Mouse (Mus musculus): ENCODE data around the gene Actc1.

The Actc1 gene

DNA sequence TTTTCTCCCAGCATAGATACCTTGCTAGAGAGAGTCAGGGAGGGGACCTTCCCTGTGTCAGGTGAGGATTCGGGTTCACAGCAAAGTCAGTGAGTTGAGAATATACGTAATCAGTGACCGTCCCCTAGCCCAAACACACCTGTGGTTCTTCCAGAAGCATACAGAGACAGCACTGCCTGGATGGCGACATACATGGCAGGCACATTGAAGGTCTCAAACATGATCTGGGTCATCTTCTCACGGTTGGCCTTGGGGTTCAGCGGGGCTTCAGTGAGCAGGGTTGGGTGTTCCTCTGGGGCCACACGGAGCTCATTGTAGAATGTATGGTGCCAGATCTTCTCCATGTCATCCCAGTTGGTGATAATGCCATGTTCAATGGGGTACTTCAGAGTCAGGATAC lies 3.2 kb downstream of the Actc1 start:
- no peak for DNase-seq (ENCODE audit: low read depth, low spot score)

- DNase-seq (ENCODE audit: low read depth, low spot score) = no peak
Observed at GRCm38 (mm10) chr2:114049372-114049771, 4.0 kb downstream of the Actc1 start.

DNA sequence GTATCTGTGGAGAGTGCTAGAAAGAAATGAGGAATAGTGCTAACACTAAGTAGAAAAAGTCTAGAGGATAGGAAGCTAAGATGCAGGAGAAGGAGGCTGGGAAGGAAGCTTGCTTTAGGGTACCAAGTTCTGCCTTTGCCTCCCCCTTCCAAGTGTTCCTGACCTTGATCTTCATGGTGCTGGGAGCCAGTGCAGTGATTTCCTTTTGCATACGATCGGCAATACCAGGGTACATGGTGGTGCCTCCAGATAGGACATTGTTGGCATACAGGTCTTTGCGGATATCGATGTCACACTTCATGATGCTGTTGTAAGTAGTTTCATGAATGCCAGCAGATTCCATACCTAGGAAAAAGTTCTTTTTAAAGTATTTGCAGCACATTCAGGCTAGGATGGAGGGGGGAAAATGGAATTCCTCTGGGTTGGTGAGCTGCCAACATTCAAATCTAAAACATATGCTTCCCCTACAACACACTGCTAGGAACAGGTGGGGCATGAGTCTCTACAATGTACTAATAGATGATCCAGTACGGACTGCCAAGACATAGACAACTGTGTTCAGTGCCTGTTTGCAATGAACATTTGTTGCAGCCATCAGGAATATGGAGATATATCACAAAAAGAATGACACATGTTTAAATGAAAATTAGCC lies 5.3 kb downstream of the Actc1 start:
- DNase-seq (ENCODE audit: low read depth, low spot score) = no peak

DNA sequence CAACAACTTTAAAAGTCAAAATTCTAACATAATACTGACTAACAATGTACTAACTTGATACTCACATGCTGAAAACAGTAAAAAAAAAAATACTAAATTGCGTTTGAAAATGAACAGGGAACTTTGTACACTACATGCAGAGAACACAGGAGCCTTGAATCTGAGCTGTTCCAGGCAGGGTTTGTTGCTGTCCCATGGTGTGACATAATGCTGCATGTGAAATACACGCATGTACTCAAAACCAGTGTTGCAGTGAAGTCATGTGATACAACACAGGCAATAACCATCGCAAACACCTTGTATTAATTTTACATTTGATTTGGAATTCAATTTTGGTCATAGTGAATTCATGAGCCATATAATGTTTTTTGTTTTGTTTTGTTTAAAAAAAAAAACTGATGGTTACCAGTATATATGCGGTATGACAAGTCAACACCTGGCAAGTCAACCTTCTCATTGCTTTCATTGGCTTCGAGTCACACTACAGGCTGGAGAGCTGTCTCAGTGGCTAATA lies 7.1 kb downstream of the Actc1 start:
- DNase-seq (ENCODE audit: low read depth, low spot score) = no peak

GRCm38 (mm10) chr2:114037926-114038325 lies 15.4 kb downstream of the Actc1 start:
- no peak for DNase-seq (ENCODE audit: low read depth, low spot score)

GRCm38 (mm10) chr2:114032259-114032658 lies 21.1 kb downstream of the Actc1 start:
- DNase-seq (ENCODE audit: low read depth, low spot score) = no peak

GRCm38 (mm10) chr2:114023383-114023782 lies 30.0 kb downstream of the Actc1 start:
- DNase-seq (ENCODE audit: low read depth, low spot score) = no peak

DNA sequence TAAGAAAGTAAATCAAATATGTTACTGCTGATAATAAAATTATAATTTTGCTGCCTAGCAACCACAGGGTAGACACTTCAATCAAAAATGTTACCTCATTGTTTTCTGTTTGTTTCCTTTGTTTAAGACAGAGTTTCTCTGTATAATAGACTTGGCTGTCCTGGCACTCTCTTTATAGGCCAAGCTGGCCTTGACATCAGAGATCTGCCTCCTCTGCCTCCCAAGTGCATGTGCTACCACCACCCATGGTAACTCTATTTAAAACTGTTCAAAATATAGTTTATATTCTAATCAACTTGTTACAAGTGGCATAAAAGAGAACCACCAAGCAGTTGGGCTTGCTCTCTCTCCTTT lies 33.2 kb downstream of the Actc1 start:
- no peak for DNase-seq (ENCODE audit: low read depth, low spot score)

DNA sequence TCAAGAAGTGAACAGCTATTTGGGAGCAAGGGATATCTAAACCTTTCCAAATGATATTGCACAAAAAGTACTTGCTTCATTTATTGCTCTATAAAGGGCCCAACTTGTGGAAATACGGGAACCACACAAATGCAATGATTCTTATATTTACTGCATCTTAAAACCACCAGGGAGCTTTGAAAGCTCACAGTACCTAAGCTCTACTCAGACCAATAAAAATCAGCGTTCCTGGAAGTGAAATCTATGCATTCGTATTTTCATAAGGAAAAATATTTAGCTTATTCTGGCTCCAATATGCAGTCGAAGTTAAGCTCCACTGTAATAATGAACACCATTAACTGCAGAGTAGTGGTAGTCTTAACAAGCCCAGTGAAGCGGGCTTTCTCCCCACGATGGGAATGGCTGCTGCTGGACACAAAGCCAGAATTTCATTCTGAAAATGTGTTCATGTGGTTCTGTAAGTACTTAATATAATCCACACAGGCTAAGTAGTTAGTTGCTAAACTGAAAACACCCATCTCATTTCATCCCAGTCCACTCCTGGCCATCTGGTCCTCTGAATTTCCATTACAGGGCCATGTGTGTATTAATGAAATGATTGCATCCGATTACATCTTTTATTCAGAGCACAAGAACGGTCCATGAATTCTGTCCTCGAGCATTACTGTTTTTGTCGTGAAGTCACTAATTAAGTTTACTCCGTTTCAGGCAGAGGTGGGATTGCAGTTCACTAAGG lies 33.7 kb downstream of the Actc1 start:
- DNase-seq (ENCODE audit: low read depth, low spot score) = no peak

DNA sequence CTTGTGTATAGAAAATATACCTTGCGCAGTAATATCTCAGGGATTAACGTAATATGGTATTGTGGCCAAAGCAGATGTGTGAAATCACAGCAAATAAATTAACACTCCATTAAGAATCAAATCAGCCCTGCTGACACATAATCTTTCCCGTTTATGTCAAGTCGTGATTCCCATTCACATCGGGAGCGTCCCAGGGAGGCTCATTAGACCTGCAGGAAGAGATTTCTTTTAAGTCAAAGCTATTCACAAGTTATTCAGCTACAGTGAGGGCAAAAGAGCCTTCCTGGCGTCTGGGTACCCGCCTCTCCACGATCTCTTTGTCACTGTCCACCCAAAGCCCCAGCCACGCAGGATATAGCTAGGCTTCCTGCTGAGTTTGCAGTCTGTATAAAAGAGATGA lies 35.2 kb downstream of the Actc1 start:
- DNase-seq (ENCODE audit: low read depth, low spot score) = no peak

- no peak for DNase-seq (ENCODE audit: low read depth, low spot score)
Observed at GRCm38 (mm10) chr2:114014839-114015238, 38.5 kb downstream of the Actc1 start.

- DNase-seq (ENCODE audit: low read depth, low spot score) = no peak
Observed at GRCm38 (mm10) chr2:114013846-114014245, 39.5 kb downstream of the Actc1 start.

- DNase-seq (ENCODE audit: low read depth, low spot score) = no peak
Observed at GRCm38 (mm10) chr2:114013295-114013771, 40.0 kb downstream of the Actc1 start, which contains the start of gene Gjd2. Gene Gjd2 (minus strand): TSS chr2:114013619.

DNA sequence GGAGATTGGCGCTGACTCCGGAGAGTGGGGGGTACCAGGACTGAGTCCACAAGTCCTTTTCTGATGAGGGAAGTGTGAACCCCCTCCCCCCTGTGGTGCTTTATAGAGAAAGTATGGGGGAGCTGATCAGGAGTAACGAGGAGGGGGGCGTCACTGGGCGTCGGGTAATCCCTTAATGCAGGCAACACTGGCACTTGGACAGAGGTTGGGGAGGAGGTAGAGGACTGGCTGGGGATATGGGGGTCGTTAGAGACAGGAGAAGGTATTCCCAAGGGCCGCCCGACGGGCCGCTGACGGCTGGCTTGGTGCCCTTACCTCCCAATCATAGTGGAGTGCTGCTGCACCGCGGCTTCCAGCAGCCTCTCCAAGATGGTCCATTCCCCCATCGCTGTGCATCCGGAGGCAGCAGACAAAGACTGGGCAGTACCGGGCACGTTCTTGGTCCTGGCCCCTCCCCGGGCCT lies 40.6 kb downstream of the Actc1 start:
- no peak for DNase-seq (ENCODE audit: low read depth, low spot score)

- DNase-seq (ENCODE audit: low read depth, low spot score) = no peak
Observed at GRCm38 (mm10) chr2:114011838-114012237, 41.5 kb downstream of the Actc1 start.

GRCm38 (mm10) chr2:114008321-114008720 lies 45.0 kb downstream of the Actc1 start:
- DNase-seq (ENCODE audit: low read depth, low spot score) = no peak

DNA sequence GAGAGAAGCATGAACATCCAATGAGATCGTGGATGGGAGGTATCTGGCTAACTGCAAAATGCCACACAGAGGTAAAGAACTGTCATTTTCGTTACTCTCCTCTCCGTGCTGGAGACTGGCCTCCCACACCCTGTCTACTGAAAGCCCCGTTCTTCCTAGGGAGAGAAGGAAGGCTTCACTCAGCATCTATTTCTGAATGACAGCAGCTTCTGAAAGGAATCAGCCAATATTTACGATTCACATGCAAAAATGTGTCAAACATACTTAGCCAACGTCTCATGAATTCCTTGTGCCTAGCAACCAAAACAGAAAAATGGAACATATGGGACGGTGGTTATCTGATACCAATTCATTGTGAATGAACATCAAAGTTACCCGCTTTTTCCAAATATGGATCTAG lies 55.9 kb downstream of the Actc1 start:
- no peak for DNase-seq (ENCODE audit: low read depth, low spot score)

Measured in c-Kit-negative CD71-positive TER-119-positive erythroid progenitor cells, embryonic 14.5 days (primary cell).